Mouse (Mus musculus): ENCODE results near the gene Wipi1. TPM values are rescaled to one million over a fixed set of nuclear protein-coding genes. Genes with fewer than 3 reads are reported as not detected.

Gene Wipi1
- total RNA-seq, 2 experiments from 2014 or later: 53.0 to 60.8 TPM

DNA sequence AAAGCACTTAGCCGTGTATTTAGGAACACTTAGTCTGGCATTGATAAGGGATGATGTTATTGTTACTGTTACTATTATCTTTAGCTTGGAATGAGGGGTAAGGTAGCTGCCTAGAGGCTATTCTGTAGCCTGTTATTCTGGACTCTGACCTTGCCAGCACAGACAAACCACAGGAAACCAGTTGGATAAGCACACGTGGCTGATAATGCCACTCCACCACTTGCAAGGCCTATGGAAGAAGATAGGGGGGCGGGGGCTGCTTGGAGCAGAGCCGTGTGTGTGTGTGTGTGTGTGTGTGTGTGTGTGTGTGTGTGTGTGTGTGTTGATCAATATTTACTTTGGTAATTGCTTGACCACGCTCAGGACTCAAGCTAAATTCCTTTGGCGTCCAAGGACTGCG is 66.5 kb downstream of the Wipi1 start:
- Histone ChIP-seq H3K4me3 (no peak overlapping the region), H3K27ac (no peak overlapping the region)
- intact Hi-C loops (cut with DNase I): no loop called here
- TF ChIP-seq CTCF (IDR thresholded peaks at IDR 0.05): no peak
- no peak for DNase-seq

DNA sequence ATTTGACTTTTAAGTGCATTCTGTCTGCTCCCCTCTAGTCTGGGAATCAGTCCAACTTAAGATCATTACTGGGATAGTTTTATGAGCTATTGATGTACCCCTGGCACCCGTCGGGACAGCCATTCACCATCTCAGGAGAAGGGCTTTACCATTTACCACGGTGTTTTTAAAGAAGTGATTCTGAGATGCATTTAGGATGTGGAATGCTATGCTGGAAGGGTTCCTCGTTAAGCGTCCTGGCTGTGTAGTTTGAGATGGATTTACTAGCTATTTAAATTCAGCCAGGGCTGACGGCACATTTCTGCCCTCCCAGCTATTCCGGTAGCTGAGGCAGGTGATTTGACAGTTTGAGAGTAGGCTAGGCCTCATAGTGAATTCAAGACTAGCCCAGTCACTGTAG is 67.3 kb downstream of the Wipi1 start:
- no peak for DNase-seq
- intact Hi-C loops (cut with DNase I): no loop called here

DNA sequence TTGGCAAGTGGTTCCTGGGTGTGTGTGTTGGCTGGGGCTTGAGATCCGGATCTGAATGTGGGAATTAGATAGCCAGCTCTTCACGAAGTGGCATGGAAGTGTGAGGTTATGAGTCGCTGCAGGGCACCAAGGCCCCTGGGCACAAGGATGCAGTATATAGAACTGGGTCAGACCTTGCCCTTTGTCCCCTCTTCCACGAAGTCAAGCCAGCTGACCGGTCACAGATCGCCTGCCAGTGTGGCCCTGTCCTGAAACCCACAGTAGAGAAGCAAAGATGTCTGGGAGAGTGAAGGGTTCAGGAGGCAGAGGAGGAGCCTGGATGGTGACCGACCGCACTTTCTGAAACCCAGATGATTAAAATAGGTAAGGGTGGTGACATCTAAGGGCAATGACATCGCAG is 68.3 kb downstream of the Wipi1 start:
- Histone ChIP-seq H3K27ac (no peak overlapping the region), H3K4me3 (no peak overlapping the region)
- TF ChIP-seq CTCF (IDR thresholded peaks at IDR 0.05): no peak
- no peak for DNase-seq
- intact Hi-C loops (cut with DNase I): no loop called here

More for the DNA sequence above, 67.3 kb downstream of the Wipi1 start:
- Histone ChIP-seq H3K4me3 (no peak overlapping the region), H3K27ac (no peak overlapping the region)
- TF ChIP-seq CTCF (IDR thresholded peaks at IDR 0.05): no peak

DNA sequence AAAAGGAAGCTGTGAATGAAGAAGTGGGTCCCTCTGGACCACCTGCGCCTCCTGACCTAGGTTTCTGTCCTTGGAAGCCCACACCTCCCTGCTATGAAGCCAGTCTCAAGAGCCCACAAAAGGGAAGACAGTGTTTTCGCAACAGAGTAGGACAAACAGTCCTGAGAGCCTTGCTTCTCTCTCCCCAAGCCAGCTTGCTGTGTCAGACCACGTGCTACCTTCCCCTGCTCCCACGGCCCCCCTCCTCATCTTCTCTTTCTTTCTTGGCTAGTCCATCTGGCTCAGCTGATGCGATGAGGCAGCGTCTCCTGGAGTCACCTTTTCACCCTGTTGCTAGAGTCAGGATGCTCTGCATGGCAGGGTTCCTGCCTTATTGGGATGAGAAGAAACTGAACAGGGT is 72.5 kb downstream of the Wipi1 start:
- H3K4me3 ChIP-seq: no peak overlapping the region
- H3K27ac ChIP-seq: no peak overlapping the region
- intact Hi-C loops (cut with DNase I): no loop called here
- DNase-seq: no peak
- TF ChIP-seq CTCF (IDR thresholded peaks at IDR 0.05): no peak

DNA sequence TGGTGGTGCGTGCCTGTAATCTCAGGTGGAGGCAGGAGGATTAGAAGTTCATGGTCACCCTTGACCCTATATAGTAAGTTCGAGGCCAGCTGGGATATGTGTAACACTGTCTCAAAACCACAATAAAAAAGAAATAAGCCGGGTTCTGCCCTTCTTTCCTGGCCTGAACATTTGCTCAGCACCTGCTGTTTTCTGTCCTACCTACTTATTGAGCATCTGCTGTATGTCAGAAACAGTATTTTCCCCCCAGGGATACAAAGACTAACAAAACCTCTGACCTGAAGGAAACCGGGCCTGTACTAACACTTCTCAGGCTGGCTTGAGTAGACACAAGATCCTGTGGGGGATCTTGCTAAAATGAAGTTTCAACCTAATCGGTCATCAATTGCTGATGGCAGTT is 74.8 kb downstream of the Wipi1 start:
- intact Hi-C loops (cut with DNase I): no loop called here
- no peak for DNase-seq
- H3K27ac ChIP-seq: no peak overlapping the region
- no peak overlapping the region for H3K4me3 ChIP-seq
- no peak for TF ChIP-seq CTCF (IDR thresholded peaks at IDR 0.05)

DNA sequence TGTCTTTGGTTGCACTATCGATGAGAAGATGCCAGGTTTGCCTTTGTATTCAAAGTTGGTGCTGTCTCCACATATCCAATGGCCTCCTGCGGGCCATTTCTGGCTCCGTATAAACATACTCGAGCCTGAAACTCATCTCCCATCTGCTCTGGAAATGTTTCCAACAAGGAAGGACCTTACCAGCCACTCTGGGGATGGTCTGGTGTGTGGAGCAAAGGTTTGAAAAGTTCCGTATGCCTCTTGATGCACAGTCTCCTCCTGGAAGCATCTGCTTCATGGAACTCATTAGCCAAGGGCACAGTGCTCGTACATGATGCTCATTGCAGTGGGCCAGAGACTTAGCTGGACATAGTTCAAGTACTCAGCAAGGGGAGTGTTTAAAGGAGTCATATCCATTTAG is 75.8 kb downstream of the Wipi1 start:
- Histone ChIP-seq H3K4me3 (no peak overlapping the region), H3K27ac (no peak overlapping the region)
- TF ChIP-seq CTCF (IDR thresholded peaks at IDR 0.05): no peak
- intact Hi-C loops (cut with DNase I): no loop called here
- DNase-seq: no peak

DNA sequence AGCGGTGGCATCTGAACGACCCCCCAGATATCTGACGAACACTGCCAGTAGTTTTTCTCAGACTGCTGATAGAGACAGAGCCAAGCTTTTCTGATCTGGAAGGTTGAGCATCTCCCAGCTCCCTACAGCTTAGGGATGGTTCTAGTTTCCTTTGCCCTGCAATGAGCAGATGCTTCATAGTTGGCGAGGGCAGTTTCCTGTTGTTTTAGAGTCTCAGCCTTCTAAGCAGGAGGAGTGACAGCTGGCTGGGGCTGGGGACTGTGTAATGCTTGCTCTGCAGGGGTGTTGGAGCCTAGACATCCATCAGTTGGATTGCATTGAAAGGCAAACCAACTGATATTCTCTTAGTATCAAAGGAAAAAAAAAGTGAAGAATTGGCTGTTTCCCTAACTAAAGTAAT is 81.7 kb downstream of the Wipi1 start:
- intact Hi-C loops (cut with DNase I): no loop called here
- no peak overlapping the region for H3K4me3 ChIP-seq
- no peak overlapping the region for H3K27ac ChIP-seq
- no peak for DNase-seq
- no peak for TF ChIP-seq CTCF (IDR thresholded peaks at IDR 0.05)

DNA sequence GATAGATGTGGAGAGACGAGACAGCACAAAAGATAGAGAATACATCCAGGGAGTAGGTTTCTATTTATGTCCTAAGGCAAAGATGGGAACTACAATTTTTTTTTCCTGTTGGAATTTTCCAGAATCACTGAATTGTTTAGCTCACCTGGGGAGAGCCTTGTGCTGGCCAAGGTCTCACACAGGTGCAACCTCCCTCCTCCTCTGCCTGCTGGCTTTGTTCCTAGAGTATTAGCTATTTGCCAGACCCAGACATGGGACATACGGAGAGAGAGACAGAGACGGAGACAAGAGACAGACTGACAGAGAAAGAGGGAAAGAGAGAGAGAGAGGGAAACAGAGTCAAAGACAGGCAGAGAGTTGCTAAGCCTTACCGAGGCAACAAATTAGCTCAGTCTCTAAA is 86.2 kb downstream of the Wipi1 start:
- no peak for DNase-seq
- H3K27ac ChIP-seq: no peak overlapping the region
- no peak overlapping the region for H3K4me3 ChIP-seq
- intact Hi-C loops (cut with DNase I): no loop called here
- no peak for TF ChIP-seq CTCF (IDR thresholded peaks at IDR 0.05)

DNA sequence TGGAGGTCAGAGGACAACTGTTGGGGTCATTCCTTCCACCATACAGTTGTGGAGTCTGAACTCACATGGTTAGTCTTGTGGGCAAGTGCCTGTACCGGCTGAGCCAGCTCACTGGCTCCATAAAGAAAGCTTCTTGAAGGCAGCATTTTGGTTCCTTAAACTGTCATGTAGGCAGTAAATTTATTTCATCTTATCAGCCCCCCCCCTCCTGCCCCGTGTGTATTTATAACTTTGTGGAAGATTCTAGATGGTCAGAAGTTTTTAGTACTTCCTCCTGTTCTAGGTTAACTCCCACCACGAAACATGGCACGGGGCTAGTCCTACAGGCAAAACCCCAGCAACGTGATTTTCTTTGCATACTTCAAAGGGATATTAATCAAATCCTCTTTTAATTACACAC is 86.9 kb downstream of the Wipi1 start:
- no peak for DNase-seq
- intact Hi-C loops (cut with DNase I): no loop called here
- TF ChIP-seq CTCF (IDR thresholded peaks at IDR 0.05): no peak
- Histone ChIP-seq H3K27ac (no peak overlapping the region), H3K4me3 (no peak overlapping the region)

Other genes with a start within 250 kb of the Wipi1 start
- gene Gna13, start 249.1 kb downstream of the Wipi1 start, total RNA-seq (2021): 10 to 100 TPM; 25.6 to 27.8 TPM
- not detected for gene 9930022D16Rik, start 198.1 kb downstream of the Wipi1 start, total RNA-seq (2021)
- 10 to 100 TPM; 70.4 to 71.7 TPM for gene Amz2, start 186.0 kb downstream of the Wipi1 start, total RNA-seq (2021)
- under 1 TPM; 0.84 to 0.86 TPM for gene Arsg, start 138.6 kb downstream of the Wipi1 start, total RNA-seq (2021)
- 1 to 10 TPM; 7.4 to 9.2 TPM for gene Slc16a6, start 138.4 kb downstream of the Wipi1 start, total RNA-seq (2021)
- 100 to 1,000 TPM in 1 of 2 experiments, 10 to 100 TPM in 1; 98.9 to 117 TPM for gene Prkar1a, start 37.4 kb upstream of the Wipi1 start, total RNA-seq (2021)
- 1 to 10 TPM; 1.2 to 2.7 TPM for gene Fam20a, start 110.3 kb upstream of the Wipi1 start, total RNA-seq (2021)
- gene 1700012B07Rik, start 216.1 kb upstream of the Wipi1 start, total RNA-seq (2021): not detected